Mouse (Mus musculus): ENCODE data around the gene Ptpa. TPM values are rescaled to one million over a fixed set of nuclear protein-coding genes. Genes with fewer than 3 reads are reported as not detected.
A peak's percentile ranks its signal among the peaks of the same experiment; 100 is the strongest.

Gene Ptpa
- polyA plus RNA-seq, 1 experiment from 2014 or later = 129 TPM

DNA sequence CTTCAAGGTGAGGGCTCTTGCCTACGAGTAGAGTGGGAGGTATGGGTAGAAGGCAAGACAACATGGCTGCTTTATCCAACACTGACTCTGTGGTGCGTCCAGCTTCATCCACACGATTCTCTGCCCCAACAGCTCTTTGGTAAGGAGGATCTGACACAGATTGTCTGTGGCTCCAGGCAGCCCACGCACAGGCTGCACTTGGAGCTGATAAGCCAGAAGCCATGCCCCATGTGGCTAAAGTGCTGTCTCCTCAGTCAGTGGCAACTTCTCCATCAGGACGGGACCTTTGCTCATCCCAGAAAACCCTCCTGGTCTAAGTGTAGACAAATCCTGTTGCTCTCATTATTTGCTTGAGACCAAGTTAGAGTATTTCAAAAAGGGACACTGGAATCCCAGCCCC is 38.7 kb downstream of the Ptpa start:
- Histone ChIP-seq H3K36me3 (peaks cover 14% of the 10 kb centered on the region), H3K9me3 (peaks cover 7% of the 10 kb centered on the region; the same call in 1 of the 2 replicates), H3K27ac (no peak overlapping the region), H3K4me1 (0 out of 2 replicates have a peak, but pooled peaks cover 8% of the 10 kb centered on the region), H3K4me3 (no peak overlapping the region), H3K4me2 (replicated peaks) (no peak overlapping the region), H3K9ac (no peak overlapping the region), H3K27me3 (replicated peaks) (no peaks in the 10 kb centered on the region)
- WGBS = 89% methylated on average over 5 of the region's 5 CpGs
- ATAC-seq (ENCODE audit: low FRiP score, low read depth) = no peak

DNA sequence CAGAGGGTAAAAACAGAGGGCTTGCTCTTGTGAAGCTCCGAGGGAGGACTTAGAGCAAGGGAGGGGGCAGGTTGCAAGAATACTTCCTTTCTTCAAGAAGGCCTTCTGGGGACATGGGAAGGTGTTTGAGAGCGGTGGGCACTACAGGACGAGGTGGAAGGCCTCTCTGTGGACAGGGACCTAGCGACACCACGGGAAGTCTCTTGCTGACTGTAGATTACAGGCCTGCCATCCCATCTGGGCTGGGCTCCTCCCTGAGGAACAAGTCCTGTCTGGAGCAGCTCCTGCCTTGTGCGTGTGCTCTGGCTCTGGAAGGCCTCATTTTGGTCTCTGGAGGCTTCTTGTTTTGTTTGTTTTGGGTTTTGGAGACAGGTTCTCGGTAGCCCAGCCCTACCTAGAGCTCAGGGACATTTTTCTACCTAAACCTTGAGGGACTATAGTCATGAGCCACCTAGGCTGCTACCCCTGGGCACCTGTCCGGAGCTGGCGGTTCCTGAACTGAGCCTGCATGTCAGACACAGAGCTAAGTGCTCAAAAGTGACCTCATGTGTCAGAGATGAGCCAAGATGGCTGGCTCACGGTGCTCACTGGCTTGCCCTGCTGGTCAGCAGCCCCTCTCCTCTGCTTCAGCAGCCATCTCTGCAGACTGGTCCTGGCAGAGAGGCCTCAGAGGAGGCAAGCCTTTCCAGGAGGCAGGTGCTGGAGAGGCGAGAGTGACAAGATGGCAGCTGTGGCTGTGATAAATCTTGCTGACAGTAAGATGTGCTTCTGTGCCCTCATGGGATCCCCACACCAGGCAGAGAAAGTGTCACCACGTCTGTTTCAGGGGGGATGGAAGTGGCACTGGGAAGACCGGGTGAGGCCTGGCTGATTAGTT is 40.5 kb downstream of the Ptpa start:
- H3K36me3 ChIP-seq = 0 out of 2 replicates have a peak, but pooled peaks cover 3% of the 10 kb centered on the region
- 0 out of 2 replicates have a peak overlapping the region, but pooled peaks have one; percentile 17 for H3K9ac ChIP-seq
- no peak overlapping the region for H3K27ac ChIP-seq
- no peak overlapping the region for H3K4me3 ChIP-seq
- no peak overlapping the region for H3K4me2 ChIP-seq (replicated peaks)
- H3K27me3 ChIP-seq (replicated peaks) = no peaks in the 10 kb centered on the region
- 74% methylated on average over 13 of the region's 13 CpGs for WGBS
- H3K9me3 ChIP-seq = no peaks in the 10 kb centered on the region
- 0 out of 2 replicates have a peak, but pooled peaks cover 8% of the 10 kb centered on the region for H3K4me1 ChIP-seq
- ATAC-seq (ENCODE audit: low FRiP score, low read depth) = no peak

DNA sequence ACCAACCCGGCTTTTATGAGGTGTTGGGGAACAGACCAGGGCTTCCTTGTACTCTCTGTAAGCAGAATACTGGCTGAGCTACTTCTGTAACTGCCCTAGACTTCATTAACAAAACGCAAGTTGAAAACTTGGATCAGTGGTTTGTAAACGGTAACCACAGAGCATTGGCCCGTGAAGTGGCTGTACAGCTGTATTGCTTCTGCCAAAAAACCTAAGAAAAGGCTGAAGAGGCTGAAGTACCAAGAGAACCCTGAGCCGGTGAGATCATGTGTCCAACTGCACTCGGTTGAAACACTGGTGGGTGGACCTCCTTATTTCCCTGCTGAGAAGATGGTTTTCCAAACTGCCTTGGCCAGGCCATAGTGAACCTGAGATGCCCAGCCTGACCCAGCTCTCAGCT is 42.5 kb downstream of the Ptpa start:
- H3K27me3 ChIP-seq (replicated peaks) = no peaks in the 10 kb centered on the region
- 0 out of 2 replicates have a peak, but pooled peaks cover 3% of the 10 kb centered on the region for H3K36me3 ChIP-seq
- peaks cover 12% of the 10 kb centered on the region for H3K4me1 ChIP-seq
- no peaks in the 10 kb centered on the region for H3K9me3 ChIP-seq
- no peak overlapping the region for H3K27ac ChIP-seq
- WGBS = 89% methylated on average over 6 of the region's 6 CpGs
- H3K4me3 ChIP-seq = no peak overlapping the region
- H3K9ac ChIP-seq = no peak overlapping the region
- ATAC-seq (ENCODE audit: low FRiP score, low read depth) = no peak
- no peak overlapping the region for H3K4me2 ChIP-seq (replicated peaks)

DNA sequence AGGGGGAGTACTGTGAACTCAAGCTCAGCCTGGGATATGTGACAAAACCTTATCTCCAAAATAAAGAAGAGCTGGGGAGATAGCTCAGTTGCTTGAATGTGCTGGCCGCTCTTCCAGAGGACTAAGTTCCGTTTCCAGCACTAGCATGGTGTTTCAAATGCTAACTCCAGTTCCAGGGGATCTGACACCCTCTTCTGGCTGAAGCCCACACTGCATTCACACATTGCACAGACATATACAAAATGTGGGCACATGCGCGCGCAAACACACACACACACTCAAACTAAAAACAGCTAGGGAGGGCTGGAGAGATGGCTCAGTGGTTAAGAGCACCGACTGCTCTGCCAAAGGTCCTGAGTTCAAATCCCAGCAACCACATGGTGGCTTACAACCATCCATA is 43.4 kb downstream of the Ptpa start:
- H3K36me3 ChIP-seq = 0 out of 2 replicates have a peak, but pooled peaks cover 3% of the 10 kb centered on the region
- no peak overlapping the region for H3K9ac ChIP-seq
- no peaks in the 10 kb centered on the region for H3K9me3 ChIP-seq
- H3K4me3 ChIP-seq = no peak overlapping the region
- peaks cover 21% of the 10 kb centered on the region for H3K4me1 ChIP-seq
- 90% methylated on average over 6 of the region's 6 CpGs for WGBS
- no peak overlapping the region for H3K4me2 ChIP-seq (replicated peaks)
- no peaks in the 10 kb centered on the region for H3K27me3 ChIP-seq (replicated peaks)
- ATAC-seq (ENCODE audit: low FRiP score, low read depth) = no peak
- H3K27ac ChIP-seq = no peak overlapping the region

DNA sequence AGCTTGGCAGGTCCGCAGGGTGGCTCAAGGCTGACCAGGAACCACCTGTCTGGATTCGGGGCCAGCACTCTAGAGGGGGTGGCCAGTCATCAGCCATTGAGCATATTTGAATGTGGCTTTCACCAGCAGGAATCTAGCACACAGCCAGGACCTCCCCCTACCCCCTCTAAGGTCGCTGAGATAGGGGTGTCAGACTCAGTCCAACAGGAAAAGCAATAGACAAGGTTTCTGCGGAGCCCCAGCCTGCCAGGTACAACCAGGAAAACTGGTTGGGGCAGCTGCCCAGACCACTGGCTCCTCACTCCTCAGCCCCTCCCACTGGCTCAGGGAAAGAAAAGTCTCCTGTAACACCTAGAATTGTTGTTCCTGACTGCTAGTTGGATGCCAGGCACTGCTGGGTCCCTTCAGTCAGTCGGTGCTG is 47.5 kb downstream of the Ptpa start:
- WGBS = 22% methylated on average over 5 of the region's 5 CpGs
- Histone ChIP-seq H3K27ac (no peak overlapping the region), H3K27me3 (replicated peaks) (no peaks in the 10 kb centered on the region), H3K9ac (peak overlapping the region; percentile 40; the same call in 1 of the 2 replicates), H3K4me2 (replicated peaks) (peak overlapping the region; percentile 56), H3K4me1 (peaks cover 16% of the 10 kb centered on the region), H3K9me3 (no peaks in the 10 kb centered on the region), H3K36me3 (0 out of 2 replicates have a peak, but pooled peaks cover 3% of the 10 kb centered on the region), H3K4me3 (peak overlapping the region; percentile 15; the same call in 1 of the 2 replicates)
- ATAC-seq (ENCODE audit: low FRiP score, low read depth) = no peak

DNA sequence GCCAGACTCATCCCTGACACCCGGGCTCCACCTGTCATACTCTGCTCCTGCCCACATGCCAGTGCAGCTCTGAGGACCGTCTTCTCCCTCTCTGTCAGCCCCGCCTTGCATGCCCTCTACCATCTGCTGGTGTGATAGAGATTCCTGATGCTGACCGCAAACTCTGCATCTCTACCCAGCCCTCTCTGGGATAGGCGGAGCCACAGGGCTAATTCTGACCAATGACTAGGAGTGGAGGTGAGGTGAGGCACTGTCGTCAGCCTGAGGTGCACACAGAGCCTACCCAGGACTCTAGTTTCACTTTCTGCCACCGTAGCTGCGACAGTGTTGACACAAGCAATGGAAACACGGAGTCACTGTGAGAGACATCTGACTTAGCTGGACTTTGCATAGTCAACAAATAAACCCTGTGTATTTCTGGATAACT is 48.1 kb downstream of the Ptpa start:
- Histone ChIP-seq H3K4me2 (replicated peaks) (peak overlapping the region; percentile 56), H3K36me3 (0 out of 2 replicates have a peak, but pooled peaks cover 2% of the 10 kb centered on the region), H3K27ac (no peak overlapping the region), H3K27me3 (replicated peaks) (0 out of 2 replicates have a peak, but pooled peaks cover 5% of the 10 kb centered on the region), H3K4me1 (peaks cover 18% of the 10 kb centered on the region), H3K9me3 (no peaks in the 10 kb centered on the region), H3K9ac (peak overlapping the region; percentile 40; the same call in 1 of the 2 replicates), H3K4me3 (peak overlapping the region; percentile 15)
- 5% methylated on average over 9 of the region's 9 CpGs for WGBS
- peak; percentile 71 for ATAC-seq (ENCODE audit: low FRiP score, low read depth)

DNA sequence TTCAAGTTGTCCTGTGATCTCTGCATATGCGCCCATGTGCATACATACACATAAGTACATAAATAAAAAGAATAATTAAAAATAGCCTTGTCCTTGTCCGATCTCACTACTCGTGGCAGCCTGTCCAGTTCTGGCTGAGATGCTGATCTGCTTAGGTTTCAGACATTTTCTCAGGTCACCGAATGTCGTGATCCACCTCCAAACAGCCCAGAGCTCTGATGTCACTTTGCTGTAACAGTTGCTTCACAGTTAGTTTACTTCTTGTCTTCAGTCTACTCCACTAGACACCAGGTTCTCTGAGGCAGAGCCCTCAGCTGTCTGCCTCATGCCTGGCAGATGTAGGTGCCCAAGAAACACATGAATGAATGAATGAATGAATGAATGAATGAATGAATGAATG is 48.6 kb downstream of the Ptpa start:
- Histone ChIP-seq H3K9ac (peak overlapping the region; percentile 40; the same call in 1 of the 2 replicates), H3K4me3 (no peak overlapping the region)
- ATAC-seq (ENCODE audit: low FRiP score, low read depth) = no peak

DNA sequence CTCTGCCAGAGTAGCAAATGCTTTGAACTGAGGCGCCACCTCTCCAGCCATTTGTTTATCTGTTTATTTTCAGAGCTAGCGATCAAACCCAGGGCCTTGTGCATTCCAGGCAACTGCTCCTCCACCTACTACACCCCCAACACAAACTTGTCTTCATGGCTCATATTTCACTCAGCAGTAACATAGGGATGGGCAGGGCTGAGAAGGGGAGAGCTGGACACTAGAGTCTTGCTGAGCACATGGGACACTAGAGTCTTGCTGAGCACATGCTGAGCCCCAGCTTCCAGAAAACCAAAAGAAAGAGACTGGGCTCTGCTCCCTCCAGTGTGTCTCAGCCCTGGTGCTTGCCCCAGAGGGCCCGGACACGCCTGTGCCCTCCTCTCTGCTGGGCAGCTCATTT is 50.9 kb downstream of the Ptpa start:
- Histone ChIP-seq H3K9me3 (no peaks in the 10 kb centered on the region), H3K36me3 (no peaks in the 10 kb centered on the region), H3K9ac (no peak overlapping the region), H3K27ac (no peak overlapping the region), H3K4me1 (peaks cover 43% of the 10 kb centered on the region), H3K27me3 (replicated peaks) (0 out of 2 replicates have a peak, but pooled peaks cover 8% of the 10 kb centered on the region), H3K4me2 (replicated peaks) (no peak overlapping the region), H3K4me3 (no peak overlapping the region)
- WGBS = 64% methylated on average over 4 of the region's 4 CpGs
- ATAC-seq (ENCODE audit: low FRiP score, low read depth) = no peak

More for the DNA sequence above, 48.6 kb downstream of the Ptpa start:
- H3K9me3 ChIP-seq = no peaks in the 10 kb centered on the region
- no peaks in the 10 kb centered on the region for H3K36me3 ChIP-seq
- H3K27me3 ChIP-seq (replicated peaks) = 0 out of 2 replicates have a peak, but pooled peaks cover 8% of the 10 kb centered on the region
- H3K27ac ChIP-seq = no peak overlapping the region
- 71% methylated on average over 5 of the region's 5 CpGs for WGBS
- H3K4me2 ChIP-seq (replicated peaks) = peak overlapping the region; percentile 56
- peaks cover 23% of the 10 kb centered on the region for H3K4me1 ChIP-seq

DNA sequence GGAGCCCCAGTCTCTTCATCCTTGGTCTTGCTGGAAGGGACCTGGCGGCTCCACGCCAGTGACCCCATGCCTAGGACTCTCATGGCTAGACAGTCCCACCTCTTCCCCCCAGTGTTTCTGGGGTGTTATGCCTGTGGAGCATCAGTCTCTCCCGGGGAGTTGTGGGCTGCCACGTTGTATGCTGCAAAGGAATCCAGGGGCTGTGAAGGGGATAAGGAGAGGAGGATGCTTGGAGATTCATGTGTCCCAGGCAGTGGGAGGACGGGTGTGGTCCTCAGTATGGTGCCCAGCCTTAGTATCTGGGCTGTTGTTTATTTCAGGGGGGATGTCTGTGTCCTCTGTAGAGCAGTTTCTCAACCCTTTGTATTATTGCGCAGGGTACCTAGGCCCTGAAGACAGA is 53.2 kb downstream of the Ptpa start:
- WGBS = 51% methylated on average over 6 of the region's 6 CpGs
- peak overlapping the region; percentile 94 for H3K4me2 ChIP-seq (replicated peaks)
- no peaks in the 10 kb centered on the region for H3K9me3 ChIP-seq
- no peak for ATAC-seq (ENCODE audit: low FRiP score, low read depth)
- no peaks in the 10 kb centered on the region for H3K36me3 ChIP-seq
- H3K27ac ChIP-seq = no peak overlapping the region
- H3K27me3 ChIP-seq (replicated peaks) = 0 out of 2 replicates have a peak, but pooled peaks cover 8% of the 10 kb centered on the region
- peaks cover 33% of the 10 kb centered on the region for H3K4me1 ChIP-seq
- peak overlapping the region; percentile 74 for H3K9ac ChIP-seq
- no peak overlapping the region for H3K4me3 ChIP-seq

DNA sequence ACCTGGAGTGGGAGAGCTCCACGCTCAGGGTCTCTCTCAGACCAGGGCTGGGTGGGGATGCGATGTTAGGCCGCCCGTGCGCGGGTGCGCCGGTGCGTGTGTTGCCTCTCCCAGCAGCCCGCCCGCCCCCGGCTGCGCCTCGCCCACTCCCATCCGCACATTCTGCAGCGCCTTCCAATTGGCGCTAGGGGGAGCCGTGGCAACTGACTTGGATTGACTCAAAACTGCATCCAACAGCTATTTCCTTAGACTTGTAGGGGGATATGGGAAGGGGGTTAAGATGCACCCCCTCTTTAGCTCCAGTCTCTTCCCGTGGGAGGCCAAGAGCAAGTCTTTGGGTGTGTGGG is 53.9 kb downstream of the Ptpa start:
- WGBS = 2% methylated on average over 19 of the region's 19 CpGs
- Histone ChIP-seq H3K27me3 (replicated peaks) (0 out of 2 replicates have a peak, but pooled peaks cover 9% of the 10 kb centered on the region), H3K36me3 (no peaks in the 10 kb centered on the region), H3K4me3 (peak overlapping the region; percentile 40), H3K4me2 (replicated peaks) (peak overlapping the region; percentile 94), H3K4me1 (peaks cover 36% of the 10 kb centered on the region), H3K9ac (peak overlapping the region; percentile 74), H3K27ac (peak overlapping the region; percentile 53; the same call in 1 of the 2 replicates), H3K9me3 (no peaks in the 10 kb centered on the region)
- ATAC-seq (ENCODE audit: low FRiP score, low read depth) = peak; percentile 30; the same call in 1 of the 2 replicates

DNA sequence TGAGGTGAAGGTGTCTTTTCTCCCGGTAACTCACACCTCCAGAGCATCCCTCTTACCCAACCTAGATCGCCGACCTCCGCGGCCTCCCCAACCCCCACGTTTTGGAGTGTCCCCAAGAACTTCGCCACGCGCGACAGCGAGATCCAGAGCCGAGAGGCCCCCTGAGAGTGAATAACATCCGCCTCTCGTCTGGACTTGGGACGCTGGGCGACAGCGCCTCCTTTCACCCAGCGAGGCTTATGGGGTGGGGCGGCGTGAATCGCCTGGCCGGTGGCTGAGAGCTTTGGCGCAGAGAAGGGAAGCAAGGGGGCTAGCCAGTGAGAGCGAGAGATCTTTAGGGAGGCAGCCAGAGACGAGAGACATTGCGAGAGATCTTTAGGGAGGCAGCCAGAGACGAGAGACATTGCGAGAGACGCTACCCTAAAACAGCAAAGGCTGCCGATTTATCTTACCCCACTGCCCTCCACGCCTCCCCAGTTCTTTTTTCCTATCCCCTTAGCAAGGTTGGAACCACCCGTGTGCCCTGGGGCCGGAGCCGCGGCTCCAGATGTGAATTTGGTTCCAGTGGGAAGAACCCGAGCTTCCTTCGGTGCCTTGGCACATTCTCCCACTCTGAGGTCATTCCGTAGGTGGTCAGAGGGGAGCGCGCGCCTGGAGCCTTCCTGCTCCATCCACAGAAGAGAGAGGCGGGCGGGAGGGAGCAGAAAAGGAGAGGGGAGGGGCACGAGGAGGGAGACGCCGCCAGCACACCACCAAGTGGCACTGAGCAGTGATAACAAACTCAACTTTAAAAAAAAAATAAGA is 54.5 kb downstream of the Ptpa start:
- peak; percentile 6; the same call in 1 of the 2 replicates for ATAC-seq (ENCODE audit: low FRiP score, low read depth)
- H3K27me3 ChIP-seq (replicated peaks) = 0 out of 2 replicates have a peak, but pooled peaks cover 13% of the 10 kb centered on the region
- H3K27ac ChIP-seq = peak overlapping the region; percentile 53
- under 1% methylated on average over 46 of the region's 46 CpGs for WGBS
- H3K9me3 ChIP-seq = no peaks in the 10 kb centered on the region
- no peaks in the 10 kb centered on the region for H3K36me3 ChIP-seq
- peak overlapping the region; percentile 74 for H3K9ac ChIP-seq
- peak overlapping the region; percentile 40 for H3K4me3 ChIP-seq
- H3K4me1 ChIP-seq = peaks cover 36% of the 10 kb centered on the region
- peak overlapping the region; percentile 94 for H3K4me2 ChIP-seq (replicated peaks)

Measured in neural tube, embryonic 12.5 days (tissue).